Mouse (Mus musculus) intestine, postnatal 0 days (tissue): ENCODE results near the gene Ubxn7. TPM values are rescaled to one million over a fixed set of nuclear protein-coding genes. Genes with fewer than 3 reads are reported as not detected.

Source experiments
- ATAC-seq: fragments of 200-750 bp; cut with Nextera tagmentation; 2 replicates; pipeline ENCODE4 v1.8.0; 2017; ENCODE audit warnings: mild to moderate bottlenecking, moderate TSS enrichment, moderate library complexity
- H3K27ac ChIP-seq: fragments of 300-500 bp; sonication (generic); 2 replicates; pipeline ENCODE4 v1.5.1; 2014; ENCODE audit warnings: mild to moderate bottlenecking, low read depth, low read length, moderate library complexity
- H3K27me3 ChIP-seq: fragments of 300-500 bp; sonication (generic); replicated peaks from 2 replicates; pipeline ENCODE4 v1.6.1; 2014; ENCODE audit warnings: low read length, mixed read lengths; ENCODE audit not compliant: control insufficient read depth, insufficient read depth
- H3K36me3 ChIP-seq: fragments of 300-500 bp; sonication (generic); 2 replicates; pipeline ENCODE4 v1.6.1; 2014; ENCODE audit warnings: mild to moderate bottlenecking, moderate library complexity; ENCODE audit not compliant: control insufficient read depth, insufficient read depth
- H3K4me1 ChIP-seq: fragments of 300-500 bp; sonication (generic); replicated peaks from 2 replicates; pipeline ENCODE4 v1.6.1; 2014; ENCODE audit warnings: antibody characterized with exemption, low read length, mixed read lengths; ENCODE audit not compliant: control insufficient read depth, insufficient read depth
- H3K4me2 ChIP-seq: fragments of 300-500 bp; sonication (generic); replicated peaks from 2 replicates; pipeline ENCODE4 v1.6.1; 2014; ENCODE audit warnings: low read depth, mild to moderate bottlenecking, moderate library complexity
- H3K4me3 ChIP-seq: fragments of 300-500 bp; sonication (generic); 2 replicates; pipeline ENCODE4 v1.5.1; 2014; ENCODE audit warnings: low read depth, low read length
- H3K9ac ChIP-seq: fragments of 300-500 bp; sonication (generic); 2 replicates; pipeline ENCODE4 v1.6.1; 2014; ENCODE audit warnings: mild to moderate bottlenecking, low read depth, low read length
- H3K9me3 ChIP-seq: fragments of 300-500 bp; sonication (generic); 2 replicates; pipeline ENCODE4 v1.6.1; 2016; ENCODE audit warnings: mixed run types; ENCODE audit not compliant: control insufficient read depth
- CTCF ChIP-seq: sonication (generic); IDR thresholded peaks from 2 replicates; pipeline ENCODE4 v1.5.1; 2016; ENCODE audit warnings: low read depth, mild to moderate bottlenecking, control low read depth, antibody characterized with exemption, moderate library complexity
- WGBS: fragments of 180-500 bp; shearing (Covaris S2); extraction: QIAGEN DNeasy Blood & Tissue Kit; methylation state at CpG from one replicate; pipeline ENCODE4 v1.1.7; 2014; 5-methylcytosine and 5-hydroxymethylcytosine counted together
- polyA plus RNA-seq: library from polyadenylated mRNA; unstranded; fragments of >200 nt; fragmentation: Nextera tagmentation; extraction: Ambion mirVana; gene quantifications from 2 replicates; pipeline ENCODE4 v1.2.1, GENCODE M21; 2015

Gene Ubxn7
- polyA plus RNA-seq, 1 experiment from 2014 or later = 6.8 TPM

GRCm38 (mm10) chr16:32312386-32312785 lies 19.7 kb upstream of the Ubxn7 start:
- Histone ChIP-seq H3K36me3 (no peaks in the 10 kb centered on the region), H3K27ac (no peak overlapping the region), H3K9ac (no peak overlapping the region), H3K4me3 (no peak overlapping the region), H3K4me1 (no peaks in the 10 kb centered on the region), H3K9me3 (no peaks in the 10 kb centered on the region), H3K27me3 (no peaks in the 10 kb centered on the region), H3K4me2 (no peak overlapping the region)
- TF ChIP-seq CTCF = no peak
- no peak for ATAC-seq
- WGBS = 40% methylated on average over 5 of the region's 5 CpGs

GRCm38 (mm10) chr16:32312859-32313258 lies 19.2 kb upstream of the Ubxn7 start:
- TF ChIP-seq CTCF = no peak
- Histone ChIP-seq H3K9ac (no peak overlapping the region), H3K4me1 (no peaks in the 10 kb centered on the region), H3K27ac (no peak overlapping the region), H3K36me3 (no peaks in the 10 kb centered on the region), H3K4me2 (no peak overlapping the region), H3K4me3 (no peak overlapping the region), H3K9me3 (no peaks in the 10 kb centered on the region), H3K27me3 (no peaks in the 10 kb centered on the region)
- ATAC-seq = no peak
- 71% methylated on average over 4 of the region's 4 CpGs for WGBS

- no peaks in the 10 kb centered on the region for H3K36me3 ChIP-seq
- no peak overlapping the region for H3K4me2 ChIP-seq
- no peak overlapping the region for H3K27ac ChIP-seq
- H3K9ac ChIP-seq = no peak overlapping the region
- no peak for ATAC-seq
- H3K27me3 ChIP-seq = no peaks in the 10 kb centered on the region
- no peak overlapping the region for H3K4me3 ChIP-seq
- TF ChIP-seq CTCF = no peak
- WGBS = 85% methylated on average over 2 of the region's 2 CpGs
- H3K9me3 ChIP-seq = no peaks in the 10 kb centered on the region
- H3K4me1 ChIP-seq = no peaks in the 10 kb centered on the region
These were observed 15.5 kb upstream of the Ubxn7 start for GRCm38 (mm10) chr16:32316601-32317000.

- TF ChIP-seq CTCF = no peak
- H3K27me3 ChIP-seq = no peaks in the 10 kb centered on the region
- 0 out of 2 replicates have a peak overlapping the region, but pooled peaks have one; percentile 21 for H3K4me2 ChIP-seq
- no peak overlapping the region for H3K4me3 ChIP-seq
- 19% methylated on average over 7 of the region's 7 CpGs for WGBS
- no peak for ATAC-seq
- no peaks in the 10 kb centered on the region for H3K9me3 ChIP-seq
- no peaks in the 10 kb centered on the region for H3K36me3 ChIP-seq
- H3K27ac ChIP-seq = no peak overlapping the region
- H3K4me1 ChIP-seq = no peaks in the 10 kb centered on the region
- no peak overlapping the region for H3K9ac ChIP-seq
These were observed 8.1 kb upstream of the Ubxn7 start for GRCm38 (mm10) chr16:32323953-32324352.

- TF ChIP-seq CTCF = no peak
- Histone ChIP-seq H3K27ac (no peak overlapping the region), H3K27me3 (no peaks in the 10 kb centered on the region), H3K4me3 (peak overlapping the region; percentile 88), H3K9ac (no peak overlapping the region), H3K4me1 (no peaks in the 10 kb centered on the region), H3K9me3 (no peaks in the 10 kb centered on the region), H3K36me3 (no peaks in the 10 kb centered on the region), H3K4me2 (peak overlapping the region; percentile 68)
- no peak for ATAC-seq
- 51% methylated on average over 9 of the region's 9 CpGs for WGBS
These were observed 984 bp upstream of the Ubxn7 start for GRCm38 (mm10) chr16:32330876-32331670.

- ATAC-seq = peak; percentile 51
- no peak for TF ChIP-seq CTCF
These were observed 777 bp downstream of the Ubxn7 start for GRCm38 (mm10) chr16:32332556-32333511.

More at GRCm38 (mm10) chr16:32332556-32333511, 777 bp downstream of the Ubxn7 start:
- peak overlapping the region; percentile 68 for H3K4me2 ChIP-seq
- WGBS = under 1% methylated on average over 48 of the region's 54 CpGs
- peak overlapping the region; percentile 92 for H3K27ac ChIP-seq
- H3K9me3 ChIP-seq = no peaks in the 10 kb centered on the region
- no peaks in the 10 kb centered on the region for H3K4me1 ChIP-seq
- peak overlapping the region; percentile 88 for H3K4me3 ChIP-seq
- no peaks in the 10 kb centered on the region for H3K27me3 ChIP-seq
- H3K9ac ChIP-seq = peak overlapping the region; percentile 86
- H3K36me3 ChIP-seq = no peaks in the 10 kb centered on the region
